Mouse (Mus musculus) brain, embryonic 14.5 days (tissue): ENCODE measurements around the gene Vps13a.

ENCODE experiments used
- CTCF ChIP-seq: fragments of 200-500 bp; IDR thresholded peaks from 2 replicates; pipeline ENCODE4 v1.5.1; 2012; ENCODE audit warnings: inconsistent platforms, mild to moderate bottlenecking, moderate library complexity, borderline replicate concordance; ENCODE audit not compliant: insufficient read depth, insufficient read length; ENCODE audit errors: extremely low read depth
- POLR2A ChIP-seq: fragments of 200-500 bp; IDR thresholded peaks from 2 replicates; pipeline ENCODE4 v1.6.1; 2012; ENCODE audit warnings: mild to moderate bottlenecking, inconsistent platforms, borderline replicate concordance; ENCODE audit not compliant: poor library complexity, insufficient read depth, insufficient read length, severe bottlenecking; ENCODE audit errors: extremely low read depth

DNA sequence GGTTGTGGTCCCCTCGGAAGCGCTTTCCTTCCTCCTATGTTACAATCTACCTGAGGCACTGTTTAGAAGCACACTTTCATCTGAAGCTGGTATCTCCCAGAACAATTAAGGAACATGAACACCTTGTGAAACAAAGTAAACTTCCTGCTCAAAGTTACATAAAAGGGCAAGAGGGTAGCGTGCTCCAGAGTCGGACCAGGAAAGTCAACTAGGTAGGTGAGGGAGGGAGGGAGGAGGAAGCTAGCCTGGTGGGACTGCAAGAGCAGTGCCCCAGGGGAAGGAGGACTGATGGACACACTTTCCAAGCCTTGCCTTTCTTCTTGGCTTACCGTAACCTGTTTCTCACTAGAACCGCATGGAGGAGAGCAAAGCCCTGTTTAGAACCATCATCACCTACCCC lies 173.1 kb downstream of the Vps13a start:
- no peak for TF ChIP-seq CTCF
- no peak for TF ChIP-seq POLR2A
